Mouse (Mus musculus) stomach, postnatal 0 days (tissue): Measurements from ENCODE around the gene Skida1.

Experiments used
- CTCF ChIP-seq: IDR thresholded peaks from 2 replicates; pipeline ENCODE4 v1.5.1; 2016; ENCODE audit warnings: antibody characterized with exemption, low read depth, mild to moderate bottlenecking, moderate library complexity
- EP300 ChIP-seq: optimal IDR thresholded peaks from 2 replicates; pipeline ENCODE3; 2016; ENCODE audit warnings: antibody characterized with exemption

DNA sequence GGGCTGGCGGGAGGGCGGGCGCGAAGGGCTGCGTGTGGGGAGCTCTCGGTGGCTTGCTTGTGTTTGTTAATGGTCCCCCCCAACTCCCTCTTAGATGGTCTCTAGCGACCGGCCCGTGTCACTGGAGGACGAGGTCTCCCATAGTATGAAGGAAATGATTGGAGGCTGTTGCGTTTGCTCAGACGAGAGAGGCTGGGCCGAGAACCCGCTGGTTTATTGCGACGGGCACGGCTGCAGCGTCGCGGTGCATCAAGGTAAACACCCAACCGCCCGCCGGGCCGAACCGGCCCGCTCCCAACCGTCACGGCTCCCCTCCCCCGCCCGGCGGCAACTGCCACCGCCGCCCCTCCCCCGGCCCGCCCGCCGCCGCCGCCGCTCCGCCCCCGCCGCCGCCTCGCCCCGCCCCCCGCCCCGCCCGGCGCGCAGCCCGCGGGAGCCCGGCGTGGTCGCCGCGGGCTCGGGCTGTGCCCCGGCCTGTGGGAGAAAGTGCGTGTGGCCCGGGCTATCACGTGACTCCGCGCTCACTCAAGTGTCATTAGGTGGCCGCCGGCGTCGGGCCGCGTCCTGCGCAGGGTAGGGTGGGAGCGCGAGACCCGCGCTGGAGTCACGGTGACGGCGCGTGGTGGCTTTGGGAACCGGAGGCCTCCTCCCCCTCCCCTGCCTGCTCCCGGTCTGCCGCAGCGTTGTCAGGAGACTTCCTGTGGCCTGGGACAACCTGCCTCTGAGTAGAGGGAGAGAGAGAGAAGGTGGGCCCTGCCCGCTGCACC is 16.3 kb upstream of the Skida1 start:
- TF ChIP-seq CTCF: no peak
- TF ChIP-seq EP300: no peak
